Mouse (Mus musculus) heart, embryonic 13.5 days (tissue): ENCODE results near the gene Mgll. TPM values are rescaled to one million over a fixed set of nuclear protein-coding genes. Genes with fewer than 3 reads are reported as not detected.

Experiments
- ATAC-seq: fragments of 200-750 bp; cut with Nextera tagmentation; 2 replicates; pipeline ENCODE4 v1.8.0; 2017; ENCODE audit warnings: moderate TSS enrichment; ENCODE audit not compliant: insufficient number of reproducible peaks, low FRiP score, low TSS enrichment; ENCODE audit errors: extremely low read depth
- H3K27ac ChIP-seq: fragments of 300-500 bp; sonication (generic); replicated peaks from 2 replicates; pipeline ENCODE4 v1.5.1; 2015; ENCODE audit warnings: moderate library complexity, mild to moderate bottlenecking, inconsistent platforms
- H3K27me3 ChIP-seq: fragments of 300-500 bp; sonication (generic); replicated peaks from 2 replicates; pipeline ENCODE4 v1.6.1; 2015; ENCODE audit warnings: mild to moderate bottlenecking, inconsistent platforms
- H3K36me3 ChIP-seq: fragments of 300-500 bp; sonication (generic); 2 replicates; pipeline ENCODE4 v1.6.1; 2015; ENCODE audit warnings: mild to moderate bottlenecking, inconsistent platforms
- H3K4me1 ChIP-seq: fragments of 300-500 bp; sonication (generic); 2 replicates; pipeline ENCODE4 v1.6.1; 2015; ENCODE audit warnings: inconsistent platforms
- H3K4me2 ChIP-seq: fragments of 300-500 bp; sonication (generic); 2 replicates; pipeline ENCODE4 v1.6.1; 2015; ENCODE audit warnings: inconsistent platforms, mild to moderate bottlenecking, moderate library complexity
- H3K4me3 ChIP-seq: fragments of 300-500 bp; sonication (generic); 2 replicates; pipeline ENCODE4 v1.5.1; 2015; ENCODE audit warnings: moderate library complexity, mild to moderate bottlenecking, inconsistent platforms
- H3K9ac ChIP-seq: fragments of 300-500 bp; sonication (generic); 2 replicates; pipeline ENCODE4 v1.6.1; 2015; ENCODE audit warnings: inconsistent platforms, mild to moderate bottlenecking, moderate library complexity
- H3K9me3 ChIP-seq: fragments of 300-500 bp; sonication (generic); 2 replicates; pipeline ENCODE4 v1.6.1; 2016; ENCODE audit warnings: inconsistent platforms
- WGBS: fragments of 180-500 bp; shearing (Covaris S2); methylation state at CpG from one replicate; pipeline ENCODE4 v1.1.7; 2015; ENCODE audit warnings: mixed read lengths; 5-methylcytosine and 5-hydroxymethylcytosine counted together
- polyA plus RNA-seq: library from polyadenylated mRNA; unstranded; fragments of >200 nt; fragmentation: Nextera tagmentation; extraction: Ambion mirVana; gene quantifications from 2 replicates; pipeline ENCODE4 v1.2.1, GENCODE M21; 2015

Mgll gene
- polyA plus RNA-seq, 1 experiment from 2014 or later: 13.8 TPM

DNA sequence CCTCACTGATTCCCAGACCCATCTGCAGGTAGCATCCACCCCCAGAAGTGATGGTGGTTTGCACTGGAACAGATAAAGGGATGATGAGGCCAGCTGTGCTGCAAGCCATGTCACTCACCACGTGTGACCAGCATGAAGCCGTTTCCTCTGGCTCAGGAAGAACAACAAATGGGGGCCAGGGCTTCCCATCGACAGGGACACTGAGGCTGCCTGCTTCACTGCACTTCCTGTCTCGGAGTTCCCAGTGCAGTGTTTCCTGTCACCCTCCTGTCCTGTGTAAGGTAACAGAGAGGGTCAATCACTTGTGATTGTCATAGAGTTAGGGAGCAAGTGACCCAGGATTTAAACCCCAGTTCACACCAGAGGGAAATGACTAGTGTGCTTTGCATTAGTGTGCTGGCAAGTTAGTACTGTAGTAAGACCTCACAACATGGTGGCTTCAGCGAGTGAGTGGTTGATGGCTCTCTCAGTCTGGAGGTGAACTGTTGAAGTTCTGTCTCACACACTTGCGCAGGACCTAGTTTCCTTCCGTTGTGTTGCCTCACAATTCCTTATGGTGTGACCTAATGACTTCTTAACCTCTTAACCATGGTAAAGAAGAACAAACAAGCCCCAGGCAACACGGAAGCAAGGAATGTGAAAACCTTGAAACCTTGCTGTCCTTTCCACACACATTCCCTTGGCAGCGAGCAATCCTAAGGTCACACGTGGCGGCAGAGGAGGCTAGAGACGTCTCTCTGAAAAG, 23.3 kb downstream of the Mgll start:
- no peak for ATAC-seq
- WGBS: 65% methylated on average over 12 of the region's 12 CpGs

DNA sequence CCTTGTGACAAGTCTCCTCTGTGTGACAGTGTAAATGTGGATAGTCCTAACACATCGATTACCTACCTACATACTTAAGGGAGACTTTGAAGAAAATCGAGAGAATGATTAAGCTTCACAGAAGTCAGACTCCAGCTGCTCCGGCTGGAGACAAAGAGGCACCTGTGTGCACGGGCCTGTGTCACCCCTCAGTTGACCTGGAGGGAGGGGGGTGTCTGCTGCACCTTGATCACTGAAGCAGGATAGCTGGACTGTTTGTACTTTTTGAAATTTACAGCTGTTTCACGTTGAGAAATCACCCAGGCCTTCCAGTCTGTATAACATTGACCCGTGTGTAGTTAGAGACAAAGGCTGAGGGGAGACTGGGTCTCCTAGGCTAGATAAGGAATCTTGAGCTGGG, 26.7 kb downstream of the Mgll start:
- H3K4me3 ChIP-seq: no peak overlapping the region
- H3K4me2 ChIP-seq: no peak overlapping the region
- H3K36me3 ChIP-seq: no peaks in the 10 kb centered on the region
- no peak overlapping the region for H3K27ac ChIP-seq
- peaks cover 22% of the 10 kb centered on the region for H3K4me1 ChIP-seq
- no peaks in the 10 kb centered on the region; the same call in 1 of the 2 replicates for H3K27me3 ChIP-seq
- H3K9ac ChIP-seq: no peak overlapping the region
- ATAC-seq: no peak
- H3K9me3 ChIP-seq: no peaks in the 10 kb centered on the region
- WGBS: 58% methylated on average over 6 of the region's 6 CpGs

More for the DNA sequence above, 23.3 kb downstream of the Mgll start:
- Histone ChIP-seq H3K9ac (no peak overlapping the region), H3K27ac (no peak overlapping the region), H3K4me3 (no peak overlapping the region), H3K27me3 (no peaks in the 10 kb centered on the region; the same call in 1 of the 2 replicates), H3K36me3 (no peaks in the 10 kb centered on the region), H3K9me3 (no peaks in the 10 kb centered on the region), H3K4me1 (peaks cover 18% of the 10 kb centered on the region), H3K4me2 (no peak overlapping the region)

DNA sequence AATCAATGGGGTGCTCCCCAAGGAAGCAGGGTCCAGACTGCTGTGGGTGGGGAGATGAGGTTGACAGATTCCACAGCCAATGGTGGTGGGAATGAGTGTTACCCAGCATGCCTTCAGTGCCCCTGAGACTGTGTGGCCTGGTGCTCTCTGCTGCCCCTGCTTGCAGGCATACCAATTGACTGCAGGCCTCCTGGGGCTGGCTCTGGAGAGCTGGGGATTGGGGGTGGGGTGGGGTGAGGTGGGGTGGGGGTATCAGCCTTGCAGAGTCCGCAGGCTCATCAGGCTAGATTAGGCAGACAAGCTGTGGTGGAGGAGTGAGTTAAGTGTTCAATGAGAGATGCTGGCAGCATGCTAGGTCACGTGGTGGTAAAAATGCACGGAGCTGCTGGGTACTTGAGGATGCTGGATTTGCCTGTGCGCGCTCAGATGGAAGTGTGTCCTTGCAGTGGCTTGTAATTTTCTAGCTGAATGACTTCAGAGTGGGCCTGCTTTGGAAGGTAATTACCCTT, 28.6 kb downstream of the Mgll start:
- WGBS: 50% methylated on average over 5 of the region's 5 CpGs
- Histone ChIP-seq H3K4me2 (no peak overlapping the region), H3K36me3 (no peaks in the 10 kb centered on the region), H3K27ac (peak overlapping the region; percentile 71), H3K4me1 (peaks cover 22% of the 10 kb centered on the region), H3K9ac (0 out of 2 replicates have a peak overlapping the region, but pooled peaks have one; percentile 33), H3K9me3 (no peaks in the 10 kb centered on the region), H3K4me3 (no peak overlapping the region), H3K27me3 (no peaks in the 10 kb centered on the region; the same call in 1 of the 2 replicates)
- peak; percentile 58 for ATAC-seq

DNA sequence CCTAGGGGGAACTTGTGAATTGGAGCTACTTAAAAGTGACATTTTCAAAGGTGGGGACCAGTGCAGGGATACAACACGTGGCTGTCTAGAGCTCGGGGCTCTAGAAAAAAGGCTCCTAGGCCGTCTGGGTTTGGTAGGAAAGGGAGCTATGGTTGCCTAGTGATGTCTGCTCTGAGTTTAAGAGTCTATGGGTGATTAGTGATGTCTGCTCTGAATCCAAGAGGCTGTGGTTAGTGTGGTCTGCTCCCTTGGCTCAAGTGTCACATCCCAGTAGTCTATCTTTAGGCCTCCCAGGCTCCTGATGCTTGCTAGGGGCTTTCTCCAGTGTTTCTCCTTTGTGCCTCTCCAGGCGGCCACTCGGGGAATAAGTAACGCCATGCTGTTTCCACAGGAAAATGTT, 29.4 kb downstream of the Mgll start:
- 50% methylated on average over 6 of the region's 6 CpGs for WGBS
- peak overlapping the region; percentile 71 for H3K27ac ChIP-seq

DNA sequence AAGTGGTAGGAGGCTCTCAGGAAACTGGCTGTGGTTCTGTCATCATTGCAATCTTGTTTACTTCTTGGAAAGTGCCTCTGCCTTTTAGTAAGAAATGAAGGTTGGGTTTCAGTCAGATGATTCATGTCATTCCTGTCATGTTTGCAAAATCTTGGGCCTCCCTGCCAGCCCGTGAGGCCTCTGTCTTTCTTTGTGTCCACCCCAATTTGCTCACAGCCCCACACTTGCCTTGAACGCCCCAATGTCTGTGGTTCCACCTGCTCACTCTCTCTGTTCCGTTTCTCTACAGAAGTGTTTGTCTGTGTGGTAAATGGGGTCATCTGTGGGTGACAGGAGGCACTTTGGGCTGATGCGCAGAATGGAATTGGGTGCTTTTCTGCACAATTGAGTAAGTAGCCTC, 32.8 kb downstream of the Mgll start:
- Histone ChIP-seq H3K36me3 (no peaks in the 10 kb centered on the region), H3K4me3 (no peak overlapping the region), H3K27me3 (no peaks in the 10 kb centered on the region), H3K4me1 (peaks cover 58% of the 10 kb centered on the region), H3K9me3 (no peaks in the 10 kb centered on the region), H3K9ac (no peak overlapping the region), H3K27ac (no peak overlapping the region), H3K4me2 (no peak overlapping the region)
- no peak for ATAC-seq
- 81% methylated on average over 4 of the region's 4 CpGs for WGBS

More for the DNA sequence above, 29.4 kb downstream of the Mgll start:
- Histone ChIP-seq H3K4me2 (no peak overlapping the region), H3K9ac (no peak overlapping the region), H3K36me3 (no peaks in the 10 kb centered on the region), H3K27me3 (no peaks in the 10 kb centered on the region; the same call in 1 of the 2 replicates), H3K4me1 (peaks cover 30% of the 10 kb centered on the region), H3K9me3 (no peaks in the 10 kb centered on the region), H3K4me3 (no peak overlapping the region)
- ATAC-seq: no peak

DNA sequence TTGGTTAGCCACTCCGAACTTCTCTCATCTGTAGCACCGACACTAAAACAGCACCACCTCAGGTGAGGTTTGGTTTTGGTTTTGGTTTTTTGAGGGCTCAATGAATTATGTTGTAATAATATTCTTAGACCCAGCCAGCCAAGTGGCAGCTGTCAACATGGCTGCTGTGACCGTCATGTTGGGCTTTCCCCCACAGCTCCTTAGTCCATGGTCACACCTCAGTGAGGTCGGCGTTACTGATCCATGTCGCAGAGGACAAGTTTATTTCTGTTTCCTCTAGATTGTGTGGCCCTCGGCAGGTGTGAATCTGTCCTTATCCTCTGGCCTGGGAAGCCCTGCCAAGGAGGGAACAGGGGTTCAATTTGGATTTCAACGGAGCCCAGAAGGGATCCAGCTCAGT, 33.9 kb downstream of the Mgll start:
- Histone ChIP-seq H3K4me3 (no peak overlapping the region), H3K4me1 (peaks cover 58% of the 10 kb centered on the region), H3K4me2 (no peak overlapping the region), H3K27me3 (no peaks in the 10 kb centered on the region), H3K36me3 (no peaks in the 10 kb centered on the region), H3K9me3 (no peaks in the 10 kb centered on the region), H3K27ac (no peak overlapping the region; the same call in 1 of the 2 replicates), H3K9ac (no peak overlapping the region)
- ATAC-seq: no peak
- WGBS: 59% methylated on average over 8 of the region's 8 CpGs

DNA sequence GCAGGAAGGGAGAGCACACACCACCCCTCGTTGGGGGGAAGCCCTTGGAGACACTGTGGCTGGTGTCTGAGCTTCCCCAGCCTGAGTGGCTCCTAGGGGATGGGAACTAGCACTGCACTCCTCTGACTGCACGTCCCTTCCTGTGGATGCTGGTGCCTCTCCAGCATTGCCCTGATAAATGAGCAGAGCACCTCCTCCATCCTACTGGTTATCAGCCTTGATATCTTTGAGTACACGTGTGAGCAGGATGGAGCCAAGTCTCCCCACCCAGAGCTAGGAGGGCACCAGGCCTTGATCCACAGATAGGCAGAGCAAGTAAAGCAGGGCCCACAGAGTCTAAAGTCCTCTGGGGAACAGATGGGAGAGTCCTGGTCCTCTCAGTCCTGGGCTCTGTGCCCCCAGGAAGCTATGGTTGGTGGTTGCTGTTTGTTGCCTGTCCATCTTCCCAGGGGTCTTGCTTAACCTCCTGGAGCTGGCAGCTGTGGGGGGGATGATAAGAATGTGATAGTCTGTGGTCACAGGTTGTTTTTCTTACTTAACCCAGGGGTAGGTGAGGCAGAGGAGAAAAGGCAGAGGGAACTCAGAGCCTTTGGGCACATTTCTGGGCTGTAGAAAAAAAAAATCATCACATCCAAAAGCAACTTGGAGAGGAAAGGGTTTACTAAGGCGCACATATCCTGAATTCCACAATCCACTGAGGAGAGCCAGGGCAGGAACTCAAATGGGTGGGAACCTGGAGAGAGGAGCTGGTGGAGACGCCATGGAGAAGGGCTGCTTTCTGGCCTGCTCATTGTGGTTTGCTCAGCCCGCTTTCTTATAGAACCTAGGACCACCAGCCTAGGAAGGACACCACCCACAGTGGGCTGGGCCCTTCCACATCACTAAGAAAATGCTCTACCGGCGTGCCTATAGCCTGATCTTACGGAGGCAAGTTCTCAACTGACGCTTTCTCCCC, 34.6 kb downstream of the Mgll start:
- WGBS: 51% methylated on average over 10 of the region's 10 CpGs
- Histone ChIP-seq H3K9me3 (no peaks in the 10 kb centered on the region), H3K27ac (peak overlapping the region; percentile 61), H3K9ac (no peak overlapping the region), H3K27me3 (no peaks in the 10 kb centered on the region), H3K36me3 (no peaks in the 10 kb centered on the region), H3K4me2 (no peak overlapping the region), H3K4me3 (no peak overlapping the region), H3K4me1 (peaks cover 58% of the 10 kb centered on the region)
- ATAC-seq: no peak

DNA sequence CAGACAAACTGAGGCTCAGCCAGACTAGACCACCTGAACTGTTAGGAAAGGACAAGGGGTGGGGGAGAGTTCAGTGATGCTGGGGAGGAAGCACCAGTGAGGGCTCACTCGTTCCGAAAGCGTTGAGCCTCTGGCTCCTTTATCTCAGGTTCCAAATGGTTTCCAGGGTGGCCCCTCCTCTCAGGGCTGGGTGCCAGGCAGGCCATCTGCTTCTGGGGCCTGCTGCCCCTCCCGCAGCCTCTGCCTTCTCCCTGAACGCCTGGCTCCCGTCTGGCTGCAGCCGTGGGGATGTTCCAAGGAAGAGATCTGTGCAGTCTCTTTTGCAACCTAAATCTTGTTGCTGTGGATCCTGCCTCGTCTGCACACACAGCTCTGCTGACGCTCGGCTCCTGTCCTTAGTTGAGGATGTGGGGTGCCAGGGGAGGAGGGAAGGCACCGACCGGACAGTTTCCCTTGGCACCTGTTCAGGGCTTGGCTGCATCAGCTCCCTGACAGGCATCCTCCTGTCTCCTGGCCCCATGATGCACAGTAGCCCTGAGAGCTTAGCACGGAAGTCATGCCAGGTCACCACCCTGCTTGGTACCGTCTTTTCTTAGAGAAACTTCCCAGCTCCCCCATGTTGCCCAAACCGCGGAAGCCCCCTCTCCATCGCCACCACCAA, 35.7 kb downstream of the Mgll start:
- H3K4me2 ChIP-seq: peak overlapping the region; percentile 32
- no peaks in the 10 kb centered on the region for H3K27me3 ChIP-seq
- no peak for ATAC-seq
- H3K36me3 ChIP-seq: no peaks in the 10 kb centered on the region
- 35% methylated on average over 17 of the region's 17 CpGs for WGBS
- peak overlapping the region; percentile 61 for H3K27ac ChIP-seq
- H3K4me1 ChIP-seq: peaks cover 58% of the 10 kb centered on the region
- no peaks in the 10 kb centered on the region for H3K9me3 ChIP-seq
- H3K9ac ChIP-seq: 0 out of 2 replicates have a peak overlapping the region, but pooled peaks have one; percentile 1
- no peak overlapping the region for H3K4me3 ChIP-seq

DNA sequence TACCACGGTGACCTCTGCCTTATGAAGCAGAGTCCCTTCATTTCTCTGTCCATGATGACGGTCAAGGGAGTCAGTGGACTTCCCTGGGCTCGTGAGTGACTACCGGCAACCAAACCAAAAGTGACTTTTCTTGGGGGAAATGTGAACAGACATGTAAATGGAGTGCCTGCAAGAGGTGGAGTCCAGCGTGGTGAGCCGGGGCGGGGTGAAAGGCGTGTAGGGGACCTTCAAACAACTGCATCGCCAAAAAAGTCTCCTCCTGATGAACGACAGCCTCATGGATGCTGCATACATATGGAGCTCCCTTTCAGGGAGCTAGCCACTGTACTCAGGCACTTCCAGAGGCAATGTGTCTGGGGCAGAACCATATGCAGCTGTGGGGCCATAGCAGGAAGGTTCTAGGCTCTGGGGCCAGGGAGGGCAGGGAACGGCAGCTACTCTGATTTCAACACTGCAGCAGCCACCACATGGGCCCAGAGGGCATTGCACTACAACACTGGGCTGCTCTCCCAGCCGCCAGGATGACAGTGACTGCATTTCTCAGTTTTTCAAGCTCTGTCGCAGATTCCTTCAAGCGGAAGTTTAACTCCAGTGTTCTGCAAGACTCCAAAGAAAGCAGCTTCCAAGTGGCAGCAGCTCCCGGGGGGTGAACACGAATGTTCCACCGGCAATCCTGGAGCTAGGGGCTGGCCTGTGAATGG, 36.9 kb downstream of the Mgll start:
- 74% methylated on average over 17 of the region's 17 CpGs for WGBS
- H3K9me3 ChIP-seq: no peaks in the 10 kb centered on the region
- peaks cover 67% of the 10 kb centered on the region for H3K4me1 ChIP-seq
- no peak overlapping the region for H3K9ac ChIP-seq
- no peak overlapping the region for H3K27ac ChIP-seq
- H3K4me3 ChIP-seq: no peak overlapping the region
- no peaks in the 10 kb centered on the region for H3K36me3 ChIP-seq
- H3K4me2 ChIP-seq: no peak overlapping the region
- no peaks in the 10 kb centered on the region for H3K27me3 ChIP-seq
- ATAC-seq: no peak

DNA sequence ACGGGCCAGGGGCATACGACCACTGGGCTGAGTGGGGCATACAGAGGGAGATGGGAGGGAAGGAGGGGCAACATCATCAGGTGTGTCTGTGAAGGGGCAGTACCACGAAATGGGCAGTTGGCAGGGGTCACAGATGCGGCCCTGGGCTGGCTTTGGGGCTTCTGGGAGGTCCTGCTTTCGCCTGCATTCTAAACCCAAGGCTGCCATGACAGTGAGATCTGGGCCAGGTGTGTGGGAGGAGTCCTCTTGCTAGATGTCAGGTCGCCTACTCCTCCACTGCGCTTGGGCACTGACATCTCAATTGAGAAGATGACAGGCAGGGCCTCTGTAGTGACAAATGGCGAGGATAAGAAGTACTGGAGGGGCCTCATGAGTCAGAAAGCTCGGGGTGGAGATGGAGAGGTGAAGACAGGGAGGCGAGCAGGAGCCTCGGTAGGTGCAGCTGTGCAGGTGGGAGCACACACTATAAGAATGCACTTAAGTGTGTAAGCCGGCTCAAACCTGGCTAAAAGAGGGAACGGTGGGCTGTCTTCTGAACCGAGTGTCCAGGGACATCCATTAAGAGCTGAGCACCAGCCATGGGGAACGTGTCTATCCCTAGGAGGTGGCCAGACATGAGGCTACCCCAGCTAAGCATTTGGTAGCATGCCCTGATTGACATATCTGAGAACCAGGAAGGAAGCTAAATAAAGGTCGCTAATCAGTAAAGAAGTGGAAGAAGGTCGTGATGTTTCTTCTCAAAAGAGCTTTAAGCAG, 37.6 kb downstream of the Mgll start:
- Histone ChIP-seq H3K27me3 (no peaks in the 10 kb centered on the region), H3K9me3 (no peaks in the 10 kb centered on the region), H3K36me3 (no peaks in the 10 kb centered on the region), H3K4me2 (no peak overlapping the region; the same call in 1 of the 2 replicates), H3K4me3 (no peak overlapping the region), H3K9ac (0 out of 2 replicates have a peak overlapping the region, but pooled peaks have one; percentile 3), H3K4me1 (peaks cover 74% of the 10 kb centered on the region), H3K27ac (peak overlapping the region; percentile 42; the same call in 1 of the 2 replicates)
- WGBS: 48% methylated on average over 17 of the region's 17 CpGs
- no peak for ATAC-seq
